Mouse (Mus musculus): ENCODE data around the gene Stk38. TPM values are rescaled to one million over a fixed set of nuclear protein-coding genes. Genes with fewer than 3 reads are reported as not detected.

The Stk38 gene
- polyA plus RNA-seq, 1 experiment from 2014 or later: 90.4 TPM

GRCm38 (mm10) chr17:29019391-29019790, 11.6 kb upstream of the Stk38 start:
- 65% methylated on average over 7 of the region's 7 CpGs for WGBS
- Histone ChIP-seq H3K4me2 (ENCODE audit: low read depth, low read length) (no peak overlapping the region), H3K9me3 (replicated peaks; ENCODE audit: control insufficient read depth, low read length) (no peaks in the 10 kb centered on the region), H3K36me3 (ENCODE audit: control insufficient read depth, insufficient read depth) (no peaks in the 10 kb centered on the region), H3K9ac (ENCODE audit: low read length) (no peak overlapping the region), H3K27me3 (ENCODE audit: control insufficient read depth, insufficient read depth, low read length) (no peaks in the 10 kb centered on the region), H3K4me1 (ENCODE audit: control insufficient read depth, insufficient read depth, low read length) (no peaks in the 10 kb centered on the region; the same call in 1 of the 2 replicates), H3K4me3 (ENCODE audit: low read length) (no peak overlapping the region), H3K27ac (ENCODE audit: low read length) (no peak overlapping the region)
- no peak for ATAC-seq (replicated peaks; ENCODE audit: extremely low read depth, insufficient read depth, low FRiP score)

GRCm38 (mm10) chr17:29018292-29018984, 10.6 kb upstream of the Stk38 start:
- H3K9me3 ChIP-seq (replicated peaks; ENCODE audit: control insufficient read depth, low read length): no peaks in the 10 kb centered on the region
- no peak for ATAC-seq (replicated peaks; ENCODE audit: extremely low read depth, insufficient read depth, low FRiP score)
- no peaks in the 10 kb centered on the region for H3K36me3 ChIP-seq (ENCODE audit: control insufficient read depth, insufficient read depth)
- no peak overlapping the region for H3K9ac ChIP-seq (ENCODE audit: low read length)
- no peak overlapping the region for H3K27ac ChIP-seq (ENCODE audit: low read length)
- no peak overlapping the region for H3K4me3 ChIP-seq (ENCODE audit: low read length)
- WGBS: 50% methylated on average over 11 of the region's 11 CpGs
- H3K27me3 ChIP-seq (ENCODE audit: control insufficient read depth, insufficient read depth, low read length): no peaks in the 10 kb centered on the region
- no peaks in the 10 kb centered on the region; the same call in 1 of the 2 replicates for H3K4me1 ChIP-seq (ENCODE audit: control insufficient read depth, insufficient read depth, low read length)
- H3K4me2 ChIP-seq (ENCODE audit: low read depth, low read length): no peak overlapping the region

DNA sequence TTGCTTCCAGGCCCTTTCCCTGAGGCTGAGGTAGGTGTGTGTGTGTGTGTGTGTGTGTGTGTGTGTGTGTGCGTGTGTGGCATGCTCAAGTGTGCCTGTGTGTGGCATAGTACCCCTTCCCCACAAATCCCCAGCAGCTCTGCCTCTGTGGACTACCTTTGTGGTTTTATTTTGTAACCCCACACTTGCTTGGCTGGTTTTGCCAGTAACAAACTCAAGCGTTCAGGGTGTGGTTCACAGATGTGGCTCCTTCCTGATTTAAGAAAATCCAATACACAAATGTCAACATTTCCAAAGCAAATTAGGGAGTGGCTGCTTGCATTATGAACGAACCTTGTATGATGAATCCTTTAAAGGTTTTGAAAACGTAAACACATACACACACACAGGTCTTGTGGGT, 8.9 kb upstream of the Stk38 start:
- no peaks in the 10 kb centered on the region for H3K27me3 ChIP-seq (ENCODE audit: control insufficient read depth, insufficient read depth, low read length)
- no peak overlapping the region for H3K4me3 ChIP-seq (ENCODE audit: low read length)
- no peaks in the 10 kb centered on the region for H3K9me3 ChIP-seq (replicated peaks; ENCODE audit: control insufficient read depth, low read length)
- H3K9ac ChIP-seq (ENCODE audit: low read length): no peak overlapping the region
- H3K27ac ChIP-seq (ENCODE audit: low read length): no peak overlapping the region
- ATAC-seq (replicated peaks; ENCODE audit: extremely low read depth, insufficient read depth, low FRiP score): no peak
- H3K4me1 ChIP-seq (ENCODE audit: control insufficient read depth, insufficient read depth, low read length): no peaks in the 10 kb centered on the region; the same call in 1 of the 2 replicates
- no peaks in the 10 kb centered on the region for H3K36me3 ChIP-seq (ENCODE audit: control insufficient read depth, insufficient read depth)
- whole genome bisulfite sequencing: 81% methylated on average over 4 of the region's 4 CpGs
- H3K4me2 ChIP-seq (ENCODE audit: low read depth, low read length): no peak overlapping the region

DNA sequence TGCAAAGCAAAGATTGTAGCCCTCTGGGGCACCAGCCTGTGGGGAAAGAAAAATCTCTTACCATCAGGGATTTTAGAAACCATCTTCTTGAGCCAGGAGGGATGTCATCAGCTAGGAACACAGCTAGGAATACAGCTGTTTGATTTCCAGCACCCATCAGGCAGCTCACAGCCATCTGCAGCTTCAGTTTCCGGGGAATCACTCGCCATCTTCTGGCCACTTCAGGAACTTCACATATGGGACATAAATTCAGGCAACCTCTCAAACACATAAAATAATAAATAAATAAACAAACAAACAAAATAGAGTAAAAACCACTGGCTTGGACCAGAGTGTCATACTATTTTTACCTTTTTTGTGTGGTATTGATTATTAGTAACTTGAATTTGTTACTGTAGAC, 7.8 kb upstream of the Stk38 start:
- Histone ChIP-seq H3K4me2 (ENCODE audit: low read depth, low read length) (no peak overlapping the region), H3K27ac (ENCODE audit: low read length) (no peak overlapping the region), H3K4me3 (ENCODE audit: low read length) (no peak overlapping the region), H3K9ac (ENCODE audit: low read length) (no peak overlapping the region), H3K4me1 (ENCODE audit: control insufficient read depth, insufficient read depth, low read length) (no peaks in the 10 kb centered on the region; the same call in 1 of the 2 replicates), H3K27me3 (ENCODE audit: control insufficient read depth, insufficient read depth, low read length) (no peaks in the 10 kb centered on the region), H3K36me3 (ENCODE audit: control insufficient read depth, insufficient read depth) (no peaks in the 10 kb centered on the region), H3K9me3 (replicated peaks; ENCODE audit: control insufficient read depth, low read length) (no peaks in the 10 kb centered on the region)
- no peak for ATAC-seq (replicated peaks; ENCODE audit: extremely low read depth, insufficient read depth, low FRiP score)
- 36% methylated on average over 2 of the region's 2 CpGs for WGBS

DNA sequence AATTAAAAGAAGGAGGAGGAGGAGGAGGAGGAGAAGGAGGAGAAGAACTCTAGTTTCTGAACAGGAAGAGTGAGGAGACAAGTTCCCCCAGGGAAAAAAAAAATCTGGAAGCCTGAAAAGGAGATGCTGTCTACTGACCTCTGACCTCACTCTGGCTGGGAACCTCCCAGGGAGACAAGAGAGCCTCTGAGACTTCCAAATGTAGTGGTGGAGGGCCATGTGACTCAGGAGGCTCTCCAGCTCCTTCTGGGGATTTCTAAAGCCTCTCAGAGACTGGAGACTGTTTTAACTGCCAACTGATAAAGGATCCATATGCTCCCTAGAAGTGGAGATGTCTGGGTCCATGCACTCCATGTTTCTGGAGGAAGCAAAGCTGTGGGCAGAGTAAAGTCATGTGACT, 6.4 kb upstream of the Stk38 start:
- H3K27ac ChIP-seq (ENCODE audit: low read length): no peak overlapping the region
- no peaks in the 10 kb centered on the region; the same call in 1 of the 2 replicates for H3K4me1 ChIP-seq (ENCODE audit: control insufficient read depth, insufficient read depth, low read length)

DNA sequence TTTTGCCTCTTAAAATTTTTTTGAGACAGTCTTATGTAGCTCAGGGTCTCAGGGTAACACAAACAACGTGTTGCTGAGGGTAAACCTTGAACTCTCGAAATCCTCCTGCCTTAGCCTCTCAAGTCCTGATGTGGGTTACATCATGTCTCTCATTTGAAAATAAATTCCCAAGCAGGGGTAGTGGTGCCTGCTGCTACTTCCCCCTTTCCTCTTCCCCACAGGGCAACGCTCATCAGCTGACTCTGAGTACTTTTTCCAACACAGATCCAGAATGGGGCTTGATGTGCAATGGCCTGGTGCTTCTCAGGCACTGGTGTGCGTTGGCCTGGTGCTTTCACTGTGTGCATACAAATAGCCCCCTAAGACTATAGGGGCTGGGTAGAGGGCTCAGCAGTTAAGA, 1.4 kb upstream of the Stk38 start:
- no peak overlapping the region for H3K4me3 ChIP-seq (ENCODE audit: low read length)
- no peaks in the 10 kb centered on the region for H3K36me3 ChIP-seq (ENCODE audit: control insufficient read depth, insufficient read depth)
- no peak overlapping the region for H3K9ac ChIP-seq (ENCODE audit: low read length)
- H3K4me1 ChIP-seq (ENCODE audit: control insufficient read depth, insufficient read depth, low read length): peaks cover 7% of the 10 kb centered on the region
- H3K4me2 ChIP-seq (ENCODE audit: low read depth, low read length): no peak overlapping the region
- ATAC-seq (replicated peaks; ENCODE audit: extremely low read depth, insufficient read depth, low FRiP score): no peak
- no peaks in the 10 kb centered on the region for H3K9me3 ChIP-seq (replicated peaks; ENCODE audit: control insufficient read depth, low read length)
- no peaks in the 10 kb centered on the region for H3K27me3 ChIP-seq (ENCODE audit: control insufficient read depth, insufficient read depth, low read length)
- 78% methylated on average over 4 of the region's 4 CpGs for WGBS
- no peak overlapping the region for H3K27ac ChIP-seq (ENCODE audit: low read length)

More for the DNA sequence above, 6.4 kb upstream of the Stk38 start:
- no peak overlapping the region for H3K4me2 ChIP-seq (ENCODE audit: low read depth, low read length)
- H3K4me3 ChIP-seq (ENCODE audit: low read length): no peak overlapping the region
- H3K36me3 ChIP-seq (ENCODE audit: control insufficient read depth, insufficient read depth): no peaks in the 10 kb centered on the region
- H3K27me3 ChIP-seq (ENCODE audit: control insufficient read depth, insufficient read depth, low read length): no peaks in the 10 kb centered on the region
- no peak for ATAC-seq (replicated peaks; ENCODE audit: extremely low read depth, insufficient read depth, low FRiP score)
- no peak overlapping the region for H3K9ac ChIP-seq (ENCODE audit: low read length)
- no peaks in the 10 kb centered on the region for H3K9me3 ChIP-seq (replicated peaks; ENCODE audit: control insufficient read depth, low read length)

GRCm38 (mm10) chr17:29008326-29008650, 493 bp upstream of the Stk38 start:
- peak overlapping the region; percentile 76 for H3K4me3 ChIP-seq (ENCODE audit: low read length)
- H3K36me3 ChIP-seq (ENCODE audit: control insufficient read depth, insufficient read depth): no peaks in the 10 kb centered on the region
- no peak for ATAC-seq (replicated peaks; ENCODE audit: extremely low read depth, insufficient read depth, low FRiP score)
- peak overlapping the region; percentile 92 for H3K27ac ChIP-seq (ENCODE audit: low read length)
- peak overlapping the region; percentile 88 for H3K9ac ChIP-seq (ENCODE audit: low read length)
- WGBS: 16% methylated on average over 8 of the region's 8 CpGs
- H3K4me1 ChIP-seq (ENCODE audit: control insufficient read depth, insufficient read depth, low read length): peaks cover 7% of the 10 kb centered on the region
- H3K9me3 ChIP-seq (replicated peaks; ENCODE audit: control insufficient read depth, low read length): no peaks in the 10 kb centered on the region
- no peaks in the 10 kb centered on the region for H3K27me3 ChIP-seq (ENCODE audit: control insufficient read depth, insufficient read depth, low read length)
- peak overlapping the region; percentile 72 for H3K4me2 ChIP-seq (ENCODE audit: low read depth, low read length)

DNA sequence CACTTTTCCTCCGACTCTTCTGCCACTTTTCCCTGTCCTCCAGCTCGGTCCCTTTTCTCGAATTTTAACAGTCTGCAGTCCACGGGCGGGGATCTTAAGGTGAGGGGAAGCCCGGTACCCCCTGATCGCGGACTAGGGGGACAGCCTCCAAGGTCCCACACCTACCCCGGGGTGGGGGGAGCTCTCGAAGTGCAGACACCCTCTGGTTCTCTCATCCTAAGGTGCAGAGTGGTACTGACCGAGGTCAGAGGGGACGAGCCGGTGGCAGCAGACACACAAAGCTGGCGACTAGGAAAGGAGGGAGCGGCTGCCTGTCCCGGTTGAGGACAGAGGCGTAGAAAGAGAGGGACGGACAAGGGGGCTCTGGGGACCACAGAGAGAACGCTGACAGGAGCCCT, 553 bp downstream of the Stk38 start:
- no peaks in the 10 kb centered on the region for H3K36me3 ChIP-seq (ENCODE audit: control insufficient read depth, insufficient read depth)
- H3K4me1 ChIP-seq (ENCODE audit: control insufficient read depth, insufficient read depth, low read length): peaks cover 7% of the 10 kb centered on the region
- peak overlapping the region; percentile 76 for H3K4me3 ChIP-seq (ENCODE audit: low read length)
- ATAC-seq (replicated peaks; ENCODE audit: extremely low read depth, insufficient read depth, low FRiP score): peak; percentile 34; the same call in 1 of the 2 replicates
- H3K27me3 ChIP-seq (ENCODE audit: control insufficient read depth, insufficient read depth, low read length): no peaks in the 10 kb centered on the region
- H3K9ac ChIP-seq (ENCODE audit: low read length): peak overlapping the region; percentile 88
- H3K27ac ChIP-seq (ENCODE audit: low read length): peak overlapping the region; percentile 92
- no peaks in the 10 kb centered on the region for H3K9me3 ChIP-seq (replicated peaks; ENCODE audit: control insufficient read depth, low read length)
- under 1% methylated on average over 19 of the region's 19 CpGs for WGBS
- H3K4me2 ChIP-seq (ENCODE audit: low read depth, low read length): peak overlapping the region; percentile 80

DNA sequence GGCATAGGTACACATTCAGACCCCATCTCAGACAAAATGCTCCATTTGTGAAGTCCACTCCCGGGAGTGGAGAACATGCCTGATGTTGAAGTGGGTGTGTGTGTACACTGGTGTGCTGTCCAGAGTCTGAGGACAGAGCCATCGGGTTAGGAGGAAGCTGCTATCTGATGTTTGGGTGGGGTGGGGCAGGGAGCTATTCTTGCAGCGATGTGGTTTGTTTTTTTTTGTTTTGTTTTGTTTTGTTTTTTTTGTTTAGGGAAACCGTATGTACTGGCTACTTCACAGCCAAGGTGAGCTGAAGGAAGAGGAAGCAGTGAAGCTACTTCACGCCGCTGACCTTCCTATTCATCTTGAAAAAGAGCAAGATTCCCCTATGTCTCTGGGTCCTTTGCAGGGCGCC, 983 bp downstream of the Stk38 start:
- Histone ChIP-seq H3K9ac (ENCODE audit: low read length) (peak overlapping the region; percentile 88), H3K27ac (ENCODE audit: low read length) (peak overlapping the region; percentile 92), H3K9me3 (replicated peaks; ENCODE audit: control insufficient read depth, low read length) (no peaks in the 10 kb centered on the region), H3K4me2 (ENCODE audit: low read depth, low read length) (peak overlapping the region; percentile 80), H3K27me3 (ENCODE audit: control insufficient read depth, insufficient read depth, low read length) (no peaks in the 10 kb centered on the region), H3K36me3 (ENCODE audit: control insufficient read depth, insufficient read depth) (no peaks in the 10 kb centered on the region), H3K4me1 (ENCODE audit: control insufficient read depth, insufficient read depth, low read length) (peaks cover 7% of the 10 kb centered on the region), H3K4me3 (ENCODE audit: low read length) (peak overlapping the region; percentile 76)
- no peak for ATAC-seq (replicated peaks; ENCODE audit: extremely low read depth, insufficient read depth, low FRiP score)
- 2% methylated on average over 7 of the region's 7 CpGs for WGBS
